Mouse (Mus musculus): Measurements from ENCODE around the gene Ctsk. TPM values are rescaled to one million over a fixed set of nuclear protein-coding genes. Genes with fewer than 3 reads are reported as not detected.
"Not testable (repeated sequence)": the region's sequence is repeated elsewhere in the genome, so short reads cannot be mapped to it uniquely, and the experiment has no call there.

The Ctsk gene
- polyA plus RNA-seq, 1 experiment from 2014 or later, result 5.0 TPM

DNA sequence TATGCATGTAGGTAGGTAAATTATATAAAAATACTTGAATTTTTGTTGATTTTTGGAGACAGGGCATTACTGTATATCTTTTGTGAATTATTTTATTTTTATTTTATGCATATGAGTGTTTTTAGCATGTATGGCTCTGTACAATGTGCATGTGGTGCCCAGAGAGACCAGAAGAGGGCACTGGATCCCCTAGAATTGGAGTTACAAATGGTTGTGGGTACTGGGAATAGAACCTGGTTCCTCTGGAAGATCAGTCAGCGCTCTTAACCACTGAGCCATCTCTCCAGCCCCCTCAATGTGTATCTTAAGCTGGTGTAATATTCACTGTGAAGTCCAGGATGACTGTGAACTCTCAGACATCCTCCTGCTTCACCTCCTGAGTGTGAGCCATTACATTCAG lies 35.9 kb downstream of the Ctsk start:
- WGBS (ENCODE audit: missing documents), result 88% methylated on average over 1 of the region's 1 CpGs
- H3K79me2 ChIP-seq (ENCODE audit: inconsistent target), result peaks cover 100% of the 10 kb centered on the region
- H3K4me3 ChIP-seq (ENCODE audit: inconsistent target), result no peak overlapping the region
- peaks cover 76% of the 10 kb centered on the region for H3K36me3 ChIP-seq (ENCODE audit: inconsistent target)
- H3K27ac ChIP-seq, result no peak overlapping the region

DNA sequence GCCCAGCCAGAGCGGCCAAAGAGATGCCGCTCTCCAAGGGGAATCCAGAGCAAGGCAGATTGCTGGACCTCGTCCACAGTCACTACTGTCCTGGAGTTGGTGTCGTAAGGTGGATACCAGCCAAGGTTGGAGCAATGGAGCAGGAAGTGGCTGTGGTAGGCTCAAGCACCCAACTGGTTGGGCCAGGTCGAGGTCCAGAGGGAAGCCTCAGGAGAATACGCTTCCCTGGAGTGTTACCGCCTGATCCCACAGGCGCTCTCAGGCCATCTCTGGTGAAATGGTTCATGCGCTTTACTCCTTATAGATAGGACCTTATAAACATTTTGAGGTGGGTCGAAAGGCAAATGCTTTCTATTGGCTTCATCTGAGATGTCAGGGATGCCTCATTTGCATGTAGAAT lies 39.9 kb downstream of the Ctsk start:
- peaks cover 78% of the 10 kb centered on the region for H3K36me3 ChIP-seq (ENCODE audit: inconsistent target)
- 92% methylated on average over 7 of the region's 10 CpGs for WGBS (ENCODE audit: missing documents)
- H3K27ac ChIP-seq, result no peak overlapping the region
- H3K79me2 ChIP-seq (ENCODE audit: inconsistent target), result peaks cover 82% of the 10 kb centered on the region
- H3K4me3 ChIP-seq (ENCODE audit: inconsistent target), result no peak overlapping the region

DNA sequence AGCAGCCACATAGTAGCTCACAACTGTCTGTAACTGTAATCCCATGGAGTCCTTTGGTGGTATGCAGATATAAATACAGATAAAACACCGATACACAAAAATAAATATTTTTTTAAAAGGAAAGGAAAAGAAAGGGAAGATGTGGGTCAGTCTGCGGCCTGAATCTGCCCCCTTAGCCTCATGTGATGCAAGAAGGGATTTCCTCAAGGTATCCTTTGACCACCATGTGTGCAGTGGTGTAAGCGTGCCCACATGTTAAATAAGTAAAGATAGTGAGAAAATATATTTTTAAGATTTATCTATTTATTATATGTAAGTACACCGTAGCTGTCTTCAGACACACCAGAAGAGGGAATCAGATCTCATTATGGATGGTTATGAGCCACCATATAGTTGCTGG lies 40.8 kb downstream of the Ctsk start:
- H3K79me2 ChIP-seq (ENCODE audit: inconsistent target), result peaks cover 78% of the 10 kb centered on the region
- peaks cover 79% of the 10 kb centered on the region for H3K36me3 ChIP-seq (ENCODE audit: inconsistent target)
- WGBS (ENCODE audit: missing documents), result 64% methylated on average over 4 of the region's 4 CpGs
- no peak overlapping the region for H3K27ac ChIP-seq
- no peak overlapping the region for H3K4me3 ChIP-seq (ENCODE audit: inconsistent target)

DNA sequence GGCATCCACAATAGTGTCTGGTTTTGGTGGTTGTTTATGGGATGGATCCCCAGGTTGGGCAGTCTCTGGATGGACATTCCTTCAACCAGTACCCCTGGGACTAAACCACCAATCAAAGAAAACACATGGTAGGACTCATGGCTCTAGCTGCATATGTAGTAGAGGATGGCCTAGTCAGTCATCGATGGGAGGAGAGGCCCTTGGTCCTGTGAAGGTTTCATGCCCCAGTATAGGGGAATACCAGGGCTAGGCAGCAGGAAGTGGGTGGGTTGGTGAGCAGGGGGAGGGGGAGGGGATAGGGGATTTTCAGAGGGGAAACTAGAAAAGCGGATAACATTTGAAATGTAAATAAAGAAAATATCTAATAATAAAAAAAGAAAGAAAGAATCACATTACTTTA lies 42.1 kb downstream of the Ctsk start:
- 56% methylated on average over 2 of the region's 2 CpGs for WGBS (ENCODE audit: missing documents)
- not testable (repeated sequence) for H3K4me3 ChIP-seq (ENCODE audit: inconsistent target); H3K27ac ChIP-seq
- Histone ChIP-seq H3K36me3 (ENCODE audit: inconsistent target) (peaks cover 83% of the 10 kb centered on the region), H3K79me2 (ENCODE audit: inconsistent target) (peaks cover 65% of the 10 kb centered on the region)

DNA sequence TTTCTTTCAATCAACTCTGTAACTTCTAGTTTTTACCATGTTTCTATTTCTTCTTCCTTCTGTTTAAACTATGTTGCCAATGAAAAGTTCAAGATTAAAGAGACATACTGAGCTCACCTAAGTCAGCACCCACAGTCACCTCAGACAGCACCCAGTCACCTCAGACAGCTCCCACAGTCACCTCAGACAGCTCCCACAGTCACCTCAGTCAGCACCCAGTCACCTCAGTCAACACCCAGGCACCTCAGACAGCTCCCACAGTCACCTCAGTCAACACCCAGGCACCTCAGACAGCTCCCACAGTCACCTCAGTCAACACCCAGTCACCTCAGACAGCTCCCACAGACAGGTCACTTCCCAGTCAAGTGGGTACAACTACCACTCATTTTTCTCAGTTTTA lies 43.1 kb downstream of the Ctsk start:
- H3K4me3 ChIP-seq (ENCODE audit: inconsistent target), result no peak overlapping the region
- H3K27ac ChIP-seq, result no peak overlapping the region
- peaks cover 84% of the 10 kb centered on the region for H3K36me3 ChIP-seq (ENCODE audit: inconsistent target)
- H3K79me2 ChIP-seq (ENCODE audit: inconsistent target), result peaks cover 55% of the 10 kb centered on the region

DNA sequence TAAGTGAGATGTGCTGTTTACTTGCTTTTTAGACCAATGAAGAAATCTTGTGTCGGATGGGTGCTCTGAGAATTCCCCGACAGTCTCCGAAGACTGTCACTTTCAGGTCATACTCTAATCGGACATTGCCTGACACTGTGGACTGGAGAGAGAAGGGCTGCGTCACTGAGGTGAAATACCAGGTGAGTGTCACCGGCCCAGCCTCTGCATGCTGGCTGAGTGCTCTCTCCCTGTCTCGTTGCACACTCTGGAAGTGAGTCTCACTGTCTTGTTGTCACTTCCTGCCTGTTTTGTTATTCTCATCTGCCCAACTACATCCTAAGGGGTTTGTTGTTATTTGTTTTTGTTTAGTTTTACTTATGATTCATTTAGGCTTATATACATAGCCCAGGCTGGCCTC lies 43.9 kb downstream of the Ctsk start:
- WGBS (ENCODE audit: missing documents), result 96% methylated on average over 7 of the region's 7 CpGs
- Histone ChIP-seq H3K27ac (no peak overlapping the region), H3K4me3 (ENCODE audit: inconsistent target) (no peak overlapping the region), H3K36me3 (ENCODE audit: inconsistent target) (peaks cover 84% of the 10 kb centered on the region), H3K79me2 (ENCODE audit: inconsistent target) (peaks cover 47% of the 10 kb centered on the region; the same call in 1 of the 2 replicates)

DNA sequence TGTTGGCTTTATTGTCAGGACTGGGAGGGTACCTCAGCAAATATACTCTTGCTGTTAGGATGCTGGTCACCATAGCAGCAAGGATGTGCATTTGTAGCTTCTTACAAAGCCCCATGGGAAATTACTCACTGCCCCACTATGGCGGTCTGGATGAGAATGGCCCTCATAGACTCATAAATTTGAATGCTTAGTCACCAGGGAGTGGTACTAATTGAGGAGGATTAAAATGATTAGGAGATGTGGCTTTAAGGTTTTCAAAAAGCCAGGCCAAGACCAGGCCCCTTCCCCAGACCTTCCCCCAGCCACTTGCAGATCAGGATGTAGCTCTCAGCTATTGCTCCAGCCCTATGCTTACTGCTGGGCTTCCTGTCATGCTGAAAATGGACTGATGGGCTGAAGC lies 51.1 kb downstream of the Ctsk start:
- Histone ChIP-seq H3K4me3 (ENCODE audit: inconsistent target) (no peak overlapping the region), H3K36me3 (ENCODE audit: inconsistent target) (peaks cover 90% of the 10 kb centered on the region), H3K79me2 (ENCODE audit: inconsistent target) (no peaks in the 10 kb centered on the region; the same call in 1 of the 2 replicates), H3K27ac (no peak overlapping the region)
- WGBS (ENCODE audit: missing documents), result 100% methylated on average over 1 of the region's 1 CpGs

DNA sequence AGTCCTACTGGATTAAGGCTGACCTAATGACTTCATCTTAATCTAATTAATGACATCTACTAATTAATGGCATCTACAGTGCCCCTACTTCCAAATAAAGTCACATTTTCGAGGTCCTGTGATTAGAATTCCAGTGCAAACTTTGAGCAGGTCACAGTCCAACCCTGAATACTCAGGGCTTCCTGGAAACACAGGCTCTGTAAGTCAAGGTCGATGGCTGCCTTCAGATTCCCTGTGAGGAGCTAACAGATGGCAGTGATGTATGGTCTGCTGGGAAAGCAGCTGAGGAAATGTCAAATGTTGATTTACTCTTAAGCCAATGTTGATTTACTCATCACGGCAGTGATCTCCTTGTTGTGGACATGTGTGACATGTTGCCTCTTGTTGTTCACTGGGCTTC lies 54.9 kb downstream of the Ctsk start:
- Histone ChIP-seq H3K36me3 (ENCODE audit: inconsistent target) (peaks cover 70% of the 10 kb centered on the region), H3K27ac (no peak overlapping the region), H3K4me3 (ENCODE audit: inconsistent target) (no peak overlapping the region), H3K79me2 (ENCODE audit: inconsistent target) (no peaks in the 10 kb centered on the region)
- WGBS (ENCODE audit: missing documents), result 75% methylated on average over 3 of the region's 3 CpGs

Other genes with a start within 250 kb of the Ctsk start
- not detected in 3 replicates for gene Bnipl, start 248.1 kb upstream of the Ctsk start, polyA plus RNA-seq (2018)
- gene Mindy1, start 217.9 kb upstream of the Ctsk start, polyA plus RNA-seq (2018), result 99.7 to 130 TPM (median 126 TPM) in 3 replicates
- 16.7 to 27.9 TPM (median 19.2 TPM) in 3 replicates for gene Prune1, start 217.2 kb upstream of the Ctsk start, polyA plus RNA-seq (2018)
- gene Anxa9, start 192.1 kb upstream of the Ctsk start, polyA plus RNA-seq (2018), result 4.7 to 5.1 TPM (median 4.8 TPM) in 3 replicates
- gene Cers2, start 184.5 kb upstream of the Ctsk start, polyA plus RNA-seq (2018), result 216 to 338 TPM (median 252 TPM) in 3 replicates
- 27.7 to 32.3 TPM (median 28.3 TPM) in 3 replicates for gene Setdb1, start 142.1 kb upstream of the Ctsk start, polyA plus RNA-seq (2018)
- not detected in 3 replicates for gene 4930558C23Rik, start 96.4 kb upstream of the Ctsk start, polyA plus RNA-seq (2018)
- gene Arnt, start 64.9 kb upstream of the Ctsk start, polyA plus RNA-seq (2018), result 32.7 to 36.0 TPM (median 33.6 TPM) in 3 replicates
- 4,472 to 5,209 TPM (median 4,886 TPM) in 3 replicates for gene Ctss, start 27.5 kb downstream of the Ctsk start, polyA plus RNA-seq (2018)
- 0.09 TPM in 1 of 3 replicates, not detected in the others for gene Hormad1, start 60.4 kb downstream of the Ctsk start, polyA plus RNA-seq (2018)
- 26.9 to 64.7 TPM (median 54.7 TPM) in 3 replicates for gene Golph3l, start 89.7 kb downstream of the Ctsk start, polyA plus RNA-seq (2018)
- gene Ensa, start 125.7 kb downstream of the Ctsk start, polyA plus RNA-seq (2018), result 79.1 to 122 TPM (median 121 TPM) in 3 replicates
- gene Mcl1, start 159.5 kb downstream of the Ctsk start, polyA plus RNA-seq (2018), result 251 to 507 TPM (median 488 TPM) in 3 replicates
- 0.38 to 3.1 TPM (median 1.9 TPM) in 3 replicates for gene Adamtsl4, start 188.7 kb downstream of the Ctsk start, polyA plus RNA-seq (2018)
- gene Ecm1, start 240.3 kb downstream of the Ctsk start, polyA plus RNA-seq (2018), result 105 to 185 TPM (median 109 TPM) in 3 replicates

Data from macrophage (primary cell).